Mouse (Mus musculus): Measurements from ENCODE around the gene Asap2.

The Asap2 gene

DNA sequence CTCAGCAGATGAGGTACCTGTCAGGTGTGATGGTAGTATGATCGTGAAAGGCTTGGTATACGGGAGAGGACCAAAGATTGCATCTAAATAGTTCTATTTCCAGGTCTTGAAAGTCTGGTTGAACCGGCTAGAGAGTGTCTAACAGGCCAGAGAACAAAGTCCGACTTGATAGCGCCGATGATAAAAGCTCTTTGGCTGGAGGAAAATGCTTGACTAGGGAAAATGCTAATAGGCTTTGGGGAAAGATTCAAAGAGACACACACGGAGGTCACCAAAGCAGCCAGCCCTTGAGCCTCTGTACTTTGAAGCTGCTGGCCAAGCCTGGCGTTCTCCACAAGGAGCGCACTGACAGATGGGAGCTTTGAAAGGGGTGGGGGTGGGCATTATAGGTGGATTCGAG lies 219.0 kb downstream of the Asap2 start:
- no peak for DNase-seq (ENCODE audit: low spot score in 2 of 2)

DNA sequence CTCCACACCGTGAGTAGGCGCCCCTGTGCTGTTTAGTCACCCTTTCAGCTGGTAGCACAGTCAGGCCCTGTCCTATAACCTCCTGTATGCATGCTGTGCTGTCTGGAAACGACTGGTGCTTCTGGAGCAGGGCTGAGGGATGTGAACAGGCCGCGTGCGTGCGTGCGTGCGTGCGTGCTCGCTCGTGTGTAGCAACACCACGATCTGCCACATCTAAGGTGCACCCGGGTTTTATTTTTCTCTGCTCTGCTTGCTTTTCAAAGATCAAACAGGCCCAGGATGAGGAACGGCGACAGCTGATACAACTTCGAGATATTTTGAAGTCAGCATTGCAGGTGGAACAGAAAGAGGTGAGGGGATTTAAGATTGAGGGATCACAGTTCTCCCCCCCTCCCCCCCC lies 222.6 kb downstream of the Asap2 start:
- DNase-seq (ENCODE audit: low spot score in 2 of 2) = no peak

DNA sequence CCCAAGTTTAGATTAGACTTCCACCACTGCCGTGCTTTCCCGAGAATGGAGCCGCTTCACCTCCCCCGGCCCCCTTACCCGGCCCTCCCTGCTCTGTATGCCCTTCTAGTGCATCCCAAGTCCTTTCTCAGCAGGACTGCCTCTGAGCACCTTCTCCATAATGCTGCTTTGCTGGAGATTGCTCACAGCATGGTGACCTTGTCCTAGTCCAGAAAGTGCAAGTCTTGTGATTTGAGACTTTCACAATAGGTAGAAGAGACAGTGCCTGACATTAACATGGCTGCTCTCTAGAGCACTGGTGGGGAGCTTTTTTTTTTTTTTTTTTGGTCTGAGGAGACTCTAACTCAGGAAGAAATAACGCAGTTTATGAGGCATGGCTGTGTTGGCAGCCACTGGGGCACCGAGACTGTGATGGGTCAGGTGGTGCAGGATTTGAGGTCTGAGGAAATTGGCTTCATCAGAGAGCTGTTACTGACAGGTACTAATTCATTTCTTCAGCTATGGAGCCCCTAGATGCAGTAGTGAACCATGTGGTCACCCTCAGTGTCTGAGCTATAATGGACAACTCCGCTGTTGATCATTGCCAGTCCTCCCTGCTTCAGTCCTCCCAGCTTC lies 224.4 kb downstream of the Asap2 start:
- DNase-seq (ENCODE audit: low spot score in 2 of 2) = no peak

GRCm38 (mm10) chr12:21217776-21218444 lies 227.7 kb downstream of the Asap2 start:
- no peak for DNase-seq (ENCODE audit: low spot score in 2 of 2)

GRCm38 (mm10) chr12:21220596-21220995 lies 230.3 kb downstream of the Asap2 start:
- DNase-seq (ENCODE audit: low spot score in 2 of 2) = no peak

DNA sequence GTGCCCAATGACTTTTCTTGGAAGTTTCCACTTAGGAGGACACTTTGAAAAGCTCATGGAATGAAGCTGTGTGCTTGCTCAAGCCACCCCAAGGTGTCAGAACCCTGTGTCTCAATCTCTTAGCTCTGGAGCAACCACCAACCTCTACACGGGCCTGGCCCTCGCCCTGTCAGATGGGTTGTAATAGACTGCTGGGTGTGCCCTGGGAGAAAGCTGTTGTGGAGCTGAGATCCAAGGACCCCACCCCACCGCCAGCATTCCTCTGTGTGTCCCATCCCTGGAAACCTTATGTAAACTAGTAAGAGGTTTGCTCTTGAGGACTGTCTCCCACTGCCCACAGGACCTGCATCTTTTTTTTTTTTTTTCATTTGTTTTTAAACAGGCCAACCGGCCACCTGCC lies 233.7 kb downstream of the Asap2 start:
- DNase-seq (ENCODE audit: low spot score in 2 of 2) = no peak

- no peak for DNase-seq (ENCODE audit: low spot score in 2 of 2)
Observed at GRCm38 (mm10) chr12:21225358-21225757, 235.1 kb downstream of the Asap2 start.

- DNase-seq (ENCODE audit: low spot score in 2 of 2) = no peak
Observed at GRCm38 (mm10) chr12:21226316-21226715, 236.1 kb downstream of the Asap2 start.

- DNase-seq (ENCODE audit: low spot score in 2 of 2) = peak; percentile 15 to 36
Observed at GRCm38 (mm10) chr12:21227076-21227980, 237.1 kb downstream of the Asap2 start.

DNA sequence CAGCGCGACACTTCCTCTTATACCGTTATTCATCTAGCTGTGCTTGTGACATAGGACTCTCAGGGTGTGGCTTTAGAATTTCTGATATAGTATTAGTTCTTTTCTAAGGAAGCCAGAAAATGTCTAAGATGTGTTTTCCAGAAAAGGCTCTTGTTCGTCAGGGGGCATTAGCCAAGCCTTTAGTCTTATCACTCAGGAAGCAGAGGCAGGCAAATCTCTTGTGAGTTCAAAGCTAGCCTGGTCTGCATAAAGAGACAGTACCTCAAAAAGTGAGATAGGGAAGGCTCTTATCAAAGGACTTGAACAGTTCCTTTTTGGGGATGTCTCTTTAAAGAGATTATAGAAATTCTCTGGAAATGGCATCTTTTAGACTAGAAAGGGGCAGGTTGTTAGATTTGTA lies 238.4 kb downstream of the Asap2 start:
- DNase-seq (ENCODE audit: low spot score in 2 of 2) = no peak

DNA sequence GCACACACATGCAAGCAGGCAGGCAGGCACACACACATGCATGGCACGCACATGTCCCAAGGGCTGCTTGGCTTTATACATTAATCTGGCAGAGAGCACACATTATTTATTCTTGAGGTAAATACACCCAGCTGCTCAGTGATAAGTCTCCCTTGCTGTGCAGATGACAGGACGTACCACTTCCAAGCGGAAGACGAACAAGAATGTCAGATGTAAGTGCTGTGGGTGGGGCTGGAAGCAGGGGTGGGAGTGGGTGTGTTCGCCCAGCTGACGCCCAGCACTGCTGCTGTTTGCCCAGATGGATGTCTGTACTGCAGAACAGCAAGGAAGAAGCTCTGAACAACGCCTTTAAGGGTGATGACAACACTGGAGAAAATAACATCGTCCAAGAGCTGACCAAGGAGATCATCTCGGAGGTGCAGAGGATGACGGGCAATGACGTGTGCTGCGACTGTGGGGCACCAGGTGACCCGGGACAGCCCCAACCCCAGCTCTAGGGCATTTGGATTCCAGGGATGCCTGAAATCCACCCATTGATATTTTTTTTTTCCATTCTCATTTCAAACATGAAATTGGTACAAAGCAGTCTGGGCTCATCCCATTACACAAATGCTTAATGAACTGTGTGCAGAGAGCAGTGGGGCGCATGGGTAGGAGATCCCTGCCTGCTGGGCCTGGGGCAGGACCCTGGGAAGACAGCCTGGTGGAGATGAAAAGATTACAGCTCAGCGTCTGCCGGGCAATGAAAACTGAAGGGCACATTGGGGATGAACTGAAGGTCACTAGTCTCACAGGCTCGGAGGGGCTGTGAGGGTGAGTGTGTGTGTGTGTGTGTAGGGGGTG lies 239.0 kb downstream of the Asap2 start:
- no peak for DNase-seq (ENCODE audit: low spot score in 2 of 2)

GRCm38 (mm10) chr12:21233727-21234126 lies 243.5 kb downstream of the Asap2 start:
- DNase-seq (ENCODE audit: low spot score in 2 of 2) = no peak

DNA sequence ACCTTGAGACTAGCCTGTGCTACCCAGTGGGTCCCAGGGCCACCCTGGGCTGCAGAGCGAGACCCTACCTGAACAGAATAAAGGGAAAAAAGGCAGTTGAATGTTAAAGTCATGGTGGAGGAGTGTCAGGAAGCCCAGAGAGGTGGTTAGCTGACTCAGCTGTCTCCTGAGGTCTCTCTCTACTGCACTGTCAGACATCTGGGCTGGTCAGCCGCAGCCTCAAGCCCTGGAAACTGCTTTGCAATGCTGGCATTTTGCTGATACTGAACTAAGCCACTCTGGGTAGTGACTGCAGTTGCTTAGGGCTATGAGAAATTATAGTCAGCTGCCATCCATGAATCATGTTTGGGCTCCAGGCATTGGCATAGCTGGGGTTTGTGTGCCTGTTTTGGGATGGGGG lies 244.3 kb downstream of the Asap2 start:
- DNase-seq (ENCODE audit: low spot score in 2 of 2) = no peak

- DNase-seq (ENCODE audit: low spot score in 2 of 2) = no peak
Observed at GRCm38 (mm10) chr12:21241965-21242364, 251.7 kb downstream of the Asap2 start.

- DNase-seq (ENCODE audit: low spot score in 2 of 2) = no peak
Observed at GRCm38 (mm10) chr12:21244375-21244960, 254.2 kb downstream of the Asap2 start.

DNA sequence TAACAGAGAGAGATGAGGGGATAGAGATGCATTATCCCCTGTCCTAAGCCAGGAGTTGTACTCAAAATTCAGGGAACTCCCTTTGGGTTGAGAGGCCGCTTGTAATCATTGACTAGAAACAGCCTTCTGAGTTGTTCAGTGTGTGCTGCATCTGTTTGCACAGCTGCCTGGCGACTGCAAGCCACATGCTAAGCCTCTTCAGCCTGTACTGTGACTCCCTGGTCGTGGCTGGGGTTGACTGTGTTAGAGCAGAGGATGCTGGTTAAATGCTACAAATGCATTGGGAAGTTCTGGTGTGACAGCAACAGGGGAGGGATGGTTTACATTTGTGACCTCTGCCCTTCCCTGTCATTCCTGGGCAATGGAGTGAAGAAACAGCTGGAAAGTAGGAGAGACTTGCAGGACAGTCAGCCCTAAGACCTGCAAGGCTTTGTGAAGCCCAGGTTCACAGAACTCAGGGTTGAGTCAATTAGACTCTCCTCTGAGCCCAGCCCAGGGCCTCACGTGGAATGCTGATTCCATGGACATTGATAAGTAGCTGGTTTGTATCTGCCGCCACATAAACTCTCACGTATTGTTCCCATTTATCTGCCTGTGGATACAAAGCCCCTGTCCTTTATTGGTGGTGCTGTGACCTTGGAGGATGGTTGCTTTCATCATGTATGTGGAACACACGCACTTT lies 257.6 kb downstream of the Asap2 start:
- no peak for DNase-seq (ENCODE audit: low spot score in 2 of 2)

- DNase-seq (ENCODE audit: low spot score in 2 of 2) = no peak
Observed at GRCm38 (mm10) chr12:21260494-21261256, 270.4 kb downstream of the Asap2 start.

- DNase-seq (ENCODE audit: low spot score in 2 of 2) = no peak
Observed at GRCm38 (mm10) chr12:21261521-21261920, 271.3 kb downstream of the Asap2 start.

DNA sequence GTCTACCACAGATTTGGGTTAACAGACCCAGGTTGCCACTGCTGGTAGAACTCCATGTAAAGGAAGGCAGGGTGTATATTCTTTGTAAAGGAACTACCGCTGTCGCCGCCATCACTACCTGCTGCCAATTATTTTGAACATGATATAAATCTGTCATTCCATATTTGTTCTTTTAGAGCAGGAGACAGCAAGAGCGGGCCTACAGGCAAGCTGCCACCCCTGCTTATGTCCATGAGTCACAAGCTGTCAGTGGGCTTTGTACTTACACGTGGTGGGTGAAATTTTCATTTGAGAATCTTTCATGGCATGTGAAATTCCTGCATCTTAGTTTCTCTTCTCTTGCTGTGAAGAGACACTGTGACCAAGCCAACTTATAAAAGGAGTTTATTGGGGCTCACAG lies 273.0 kb downstream of the Asap2 start:
- no peak for DNase-seq (ENCODE audit: low spot score in 2 of 2)

- no peak for DNase-seq (ENCODE audit: low spot score in 2 of 2)
Observed at GRCm38 (mm10) chr12:21264241-21264640, 274.0 kb downstream of the Asap2 start.
